ENCODE assay signal across 21 mouse cellular contexts in the genomic region with DNA sequence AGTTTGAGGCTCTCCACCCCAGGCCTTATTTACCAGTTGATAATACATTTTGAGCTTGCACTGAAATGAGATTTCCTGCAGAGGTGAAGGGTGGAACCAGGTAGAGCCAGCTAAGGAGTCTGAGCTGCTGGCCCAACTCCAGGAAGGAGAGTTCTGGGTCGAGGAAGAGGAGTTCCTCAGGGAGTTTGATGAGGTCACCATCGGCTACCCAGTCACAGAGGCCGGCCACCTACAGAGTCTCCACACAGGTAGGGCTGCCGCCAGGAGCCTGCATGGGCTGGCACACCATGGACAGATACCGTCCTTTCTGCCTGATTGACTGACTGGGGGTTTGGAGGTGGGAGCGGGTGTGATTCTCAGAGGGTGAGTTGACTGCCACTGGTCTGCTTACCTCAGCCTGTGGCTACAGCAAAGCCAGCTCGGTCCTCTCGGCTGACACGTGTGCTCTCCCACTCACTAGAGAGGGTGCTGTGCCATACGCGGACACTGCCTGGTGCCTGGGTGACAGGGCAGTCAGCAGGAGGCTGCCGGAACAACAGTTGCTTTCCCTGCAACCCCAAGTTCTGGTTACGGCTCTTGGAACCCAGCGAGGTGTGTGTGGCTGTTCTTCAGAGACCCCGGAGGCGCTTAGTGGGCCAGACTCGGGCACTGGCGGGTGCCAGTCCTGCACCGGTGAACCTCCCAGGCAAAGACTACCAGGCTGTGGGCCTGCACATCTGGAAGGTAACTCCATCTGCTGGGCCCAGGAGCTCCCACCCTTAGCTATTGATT. TPM values are rescaled to one million over a fixed set of nuclear protein-coding genes. Genes with fewer than 3 reads are reported as not detected.
"Had no signal": no experiment of that assay in that cellular context is flagged by ENCODE, and none has a peak within 500 bp of the region (broad histone marks: within the 10 kb centered on the region; RNA-seq: fewer than 3 reads in every experiment).

No protein-coding gene starts in this region.

- DNase-seq: lung, embryonic 14.5 days; lung, postnatal 10 days; lung, postnatal 4 days; midbrain, embryonic 14.5 days; retina, postnatal 1 day; right cerebral cortex, adult 18-20 months; right cerebral cortex, postnatal 25 days; right cerebral cortex, postnatal 4 days; spleen, adult 18-20 months; thymus, adult 2 months; thymus, postnatal 25 days; thymus, postnatal 4 days had no signal

- H3K4me1 ChIP-seq: midbrain, embryonic 10.5 days; midbrain, embryonic 12.5 days; neural tube, embryonic 13.5 days; neural tube, embryonic 15.5 days had no signal

- H3K27me3 ChIP-seq: midbrain, embryonic 12.5 days; neural tube, embryonic 13.5 days; neural tube, embryonic 15.5 days had no signal

- H3K9me3 ChIP-seq: midbrain, embryonic 10.5 days; midbrain, embryonic 12.5 days; neural tube, embryonic 13.5 days; neural tube, embryonic 15.5 days had no signal

- H3K4me2 ChIP-seq: lung, embryonic 14.5 days; midbrain, embryonic 12.5 days; neural tube, embryonic 13.5 days; neural tube, embryonic 15.5 days had no signal

- H3K27ac ChIP-seq: liver, embryonic 14.5 days; midbrain, embryonic 10.5 days; midbrain, embryonic 12.5 days; neural tube, embryonic 13.5 days; neural tube, embryonic 15.5 days had no signal

- ATAC-seq: midbrain, embryonic 16.5 days had no signal

- H3K4me3 ChIP-seq: midbrain, embryonic 10.5 days; midbrain, embryonic 12.5 days; myocyte; neural tube, embryonic 13.5 days; neural tube, embryonic 15.5 days had no signal

- H3K9ac ChIP-seq: liver, embryonic 14.5 days; lung, embryonic 14.5 days; midbrain, embryonic 12.5 days; neural tube, embryonic 13.5 days; neural tube, embryonic 15.5 days had no signal

RNA-seq across cellular contexts. Expression of a gene that starts 40.7 kb away (rescaled TPM):
- polyA plus RNA-seq: liver, embryonic 16.5 days; small intestine, adult 2 months had no signal
